Mouse (Mus musculus) olfactory bulb, adult 2 months (tissue): ENCODE data around the gene Fancd2.

Experiments used
- CTCF ChIP-seq: fragments of 200-500 bp; IDR thresholded peaks from 2 replicates; pipeline ENCODE4 v1.5.1; 2012; ENCODE audit warnings: low read depth, mild to moderate bottlenecking, low read length, moderate library complexity; ENCODE audit not compliant: insufficient read depth
- POLR2A ChIP-seq: fragments of 200-500 bp; IDR thresholded peaks from 2 replicates; pipeline ENCODE4 v1.6.1; 2012; ENCODE audit warnings: mild to moderate bottlenecking, low read depth, low read length, moderate library complexity; ENCODE audit not compliant: insufficient read depth

GRCm38 (mm10) chr6:113541610-113542009 is 10.1 kb downstream of the Fancd2 start:
- TF ChIP-seq CTCF (no peak), POLR2A (no peak)
